Mouse (Mus musculus) midbrain, embryonic 13.5 days (tissue): Measurements from ENCODE around the gene Fbxo6. TPM values are rescaled to one million over a fixed set of nuclear protein-coding genes. Genes with fewer than 3 reads are reported as not detected.
"Not testable (repeated sequence)": the region's sequence is repeated elsewhere in the genome, so short reads cannot be mapped to it uniquely, and the experiment has no call there.

Experiments used
- ATAC-seq: fragments of 200-750 bp; cut with Nextera tagmentation; 2 replicates; pipeline ENCODE4 v1.8.0; 2017; ENCODE audit warnings: mild to moderate bottlenecking, moderate TSS enrichment, moderate library complexity
- H3K27ac ChIP-seq: fragments of 300-500 bp; sonication (generic); 2 replicates; pipeline ENCODE4 v1.5.1; 2015; ENCODE audit warnings: inconsistent platforms, mild to moderate bottlenecking, moderate library complexity
- H3K27me3 ChIP-seq: fragments of 300-500 bp; sonication (generic); 2 replicates; pipeline ENCODE4 v1.6.1; 2015; ENCODE audit warnings: mild to moderate bottlenecking, inconsistent platforms
- H3K36me3 ChIP-seq: fragments of 300-500 bp; sonication (generic); 2 replicates; pipeline ENCODE4 v1.6.1; 2015; ENCODE audit warnings: mild to moderate bottlenecking, inconsistent platforms
- H3K4me1 ChIP-seq: fragments of 300-500 bp; sonication (generic); replicated peaks from 2 replicates; pipeline ENCODE4 v1.6.1; 2015; ENCODE audit warnings: inconsistent platforms
- H3K4me2 ChIP-seq: fragments of 300-500 bp; sonication (generic); replicated peaks from 2 replicates; pipeline ENCODE4 v1.6.1; 2015; ENCODE audit warnings: moderate library complexity, mild to moderate bottlenecking, inconsistent platforms
- H3K4me3 ChIP-seq: fragments of 300-500 bp; sonication (generic); replicated peaks from 2 replicates; pipeline ENCODE4 v1.5.1; 2015; ENCODE audit warnings: mild to moderate bottlenecking, inconsistent platforms
- H3K9ac ChIP-seq: fragments of 300-500 bp; sonication (generic); replicated peaks from 2 replicates; pipeline ENCODE4 v1.6.1; 2015; ENCODE audit warnings: mild to moderate bottlenecking, inconsistent platforms
- H3K9me3 ChIP-seq: fragments of 300-500 bp; sonication (generic); 2 replicates; pipeline ENCODE4 v1.6.1; 2016; ENCODE audit warnings: mild to moderate bottlenecking, inconsistent platforms
- WGBS: fragments of 180-500 bp; shearing (Covaris S2); methylation state at CpG from one replicate; pipeline ENCODE4 v1.1.7; 2015; 5-methylcytosine and 5-hydroxymethylcytosine counted together
- polyA plus RNA-seq: library from polyadenylated mRNA; unstranded; fragments of >200 nt; fragmentation: Nextera tagmentation; extraction: Ambion mirVana; gene quantifications from 2 replicates; pipeline ENCODE4 v1.2.1, GENCODE M21; 2015

Fbxo6 gene
- 15.9 and 19.6 TPM in 2 replicates for polyA plus RNA-seq

DNA sequence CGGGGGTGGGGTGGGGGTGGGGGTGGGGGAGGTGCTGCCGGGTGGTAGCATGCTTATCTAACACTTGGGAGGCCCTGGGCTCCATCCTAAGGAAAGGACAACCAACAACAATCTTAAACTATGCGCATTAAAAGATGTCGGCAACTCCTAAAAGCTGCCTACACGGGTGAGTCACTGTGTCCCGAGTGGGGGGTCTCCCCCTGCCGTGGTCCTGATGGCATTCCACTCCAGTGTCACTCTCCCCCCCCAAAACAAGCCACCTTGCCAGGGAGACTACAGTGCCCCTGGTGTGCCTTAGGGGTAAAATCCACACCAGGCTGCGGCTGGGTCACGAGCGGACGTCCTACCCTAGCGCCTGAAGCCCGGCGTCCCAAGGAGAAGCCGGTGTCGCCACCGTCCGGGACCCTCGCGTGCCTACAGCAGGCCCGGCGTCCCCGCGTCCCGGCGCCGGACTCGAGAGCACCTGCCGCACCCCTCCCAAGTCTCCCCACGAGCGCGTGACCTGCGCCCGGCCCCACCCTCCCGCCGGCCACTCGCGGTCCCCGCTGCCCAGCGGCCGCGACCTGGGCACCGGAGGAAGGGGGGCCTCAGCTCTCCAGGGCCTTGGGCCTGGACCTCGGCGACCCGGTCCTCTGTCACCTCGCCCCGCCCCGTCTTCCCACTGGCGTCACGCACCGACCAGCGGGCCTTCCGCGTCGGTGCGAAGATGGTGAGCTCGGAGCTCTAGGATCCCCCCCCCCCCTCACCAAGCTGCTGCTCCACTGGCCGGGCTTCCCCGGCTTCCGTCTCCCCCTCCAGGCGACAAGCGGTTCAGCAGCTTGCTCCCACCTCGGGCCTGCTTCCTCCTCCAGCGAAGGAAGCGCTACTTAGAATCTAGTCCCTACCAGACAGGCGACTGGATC lies at the start of gene Fbxo6:
Gene Fbxo6, minus strand, starts transcription at position 874 of the 902 bp plus-strand sequence.
- peaks cover 65% of the 10 kb centered on the region for H3K36me3 ChIP-seq
- peak within 1 kb of the TSS; percentile 91 for H3K4me2 ChIP-seq
- no peaks in the 10 kb centered on the region for H3K27me3 ChIP-seq
- ATAC-seq, result peak; percentile 91
- peak within 1 kb of the TSS; percentile 60 for H3K4me3 ChIP-seq
- whole genome bisulfite sequencing, result under 1% methylated on average over 48 of the region's 67 CpGs
- H3K9me3 ChIP-seq, result no peaks in the 10 kb centered on the region
- H3K9ac ChIP-seq, result peak within 1 kb of the TSS; percentile 82
- peak within 1 kb of the TSS; percentile 93 for H3K27ac ChIP-seq
- H3K4me1 ChIP-seq, result peaks cover 18% of the 10 kb centered on the region

DNA sequence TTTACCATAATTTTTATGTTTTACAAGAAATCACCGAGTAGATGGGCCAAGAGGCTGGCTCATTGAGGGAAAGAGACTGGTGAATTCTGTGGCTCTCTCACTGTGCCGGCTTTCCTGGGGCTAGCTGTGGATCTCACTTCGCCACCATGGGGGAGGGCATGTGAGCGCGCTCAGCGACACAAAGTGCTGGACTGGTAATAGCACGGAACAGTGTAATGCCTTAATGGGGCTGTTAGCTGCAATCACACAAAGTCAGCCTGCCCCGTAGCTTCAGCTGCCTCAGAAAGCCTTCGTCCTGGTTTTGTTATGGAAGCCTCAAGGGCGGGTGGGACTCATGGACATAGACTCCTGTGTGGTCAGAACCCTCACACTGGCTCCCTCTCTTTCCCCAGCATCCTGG lies 46.8 kb upstream of the Fbxo6 start:
- peak; percentile 49; the same call in 1 of the 2 replicates for ATAC-seq
- H3K4me3 ChIP-seq, result no peak overlapping the region
- WGBS, result 42% methylated on average over 10 of the region's 10 CpGs

DNA sequence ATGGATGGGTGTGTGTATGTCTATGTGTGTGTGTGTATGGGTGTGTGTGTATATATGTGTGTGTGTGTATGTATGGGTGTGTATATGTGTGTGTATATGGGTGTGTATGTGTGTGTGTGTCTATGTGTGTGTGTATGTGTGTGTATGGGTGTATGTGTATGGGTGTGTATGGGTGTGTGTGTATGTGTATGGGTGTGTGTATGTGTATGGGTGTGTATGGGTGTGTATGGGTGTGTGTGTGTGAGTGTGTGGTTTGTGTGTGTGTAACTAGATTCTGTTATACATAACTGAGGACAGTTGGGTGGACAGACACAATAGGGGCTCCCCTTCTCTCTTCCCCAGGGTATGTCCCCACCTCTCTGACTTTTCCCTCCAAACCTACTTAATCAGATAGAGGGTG lies 42.5 kb upstream of the Fbxo6 start:
- Histone ChIP-seq H3K4me3 (no peak overlapping the region), H3K4me2 (no peak overlapping the region), H3K27me3 (no peaks in the 10 kb centered on the region), H3K36me3 (no peaks in the 10 kb centered on the region), H3K27ac (no peak overlapping the region), H3K9ac (no peak overlapping the region), H3K4me1 (peaks cover 38% of the 10 kb centered on the region), H3K9me3 (no peaks in the 10 kb centered on the region)
- no peak for ATAC-seq

More for the DNA sequence above, 46.8 kb upstream of the Fbxo6 start:
- no peak overlapping the region for H3K9ac ChIP-seq
- no peaks in the 10 kb centered on the region; the same call in 1 of the 2 replicates for H3K9me3 ChIP-seq
- no peaks in the 10 kb centered on the region for H3K27me3 ChIP-seq
- peaks cover 30% of the 10 kb centered on the region for H3K4me1 ChIP-seq
- 0 out of 2 replicates have a peak overlapping the region, but pooled peaks have one; percentile 19 for H3K27ac ChIP-seq
- H3K4me2 ChIP-seq, result no peak overlapping the region
- no peaks in the 10 kb centered on the region for H3K36me3 ChIP-seq

DNA sequence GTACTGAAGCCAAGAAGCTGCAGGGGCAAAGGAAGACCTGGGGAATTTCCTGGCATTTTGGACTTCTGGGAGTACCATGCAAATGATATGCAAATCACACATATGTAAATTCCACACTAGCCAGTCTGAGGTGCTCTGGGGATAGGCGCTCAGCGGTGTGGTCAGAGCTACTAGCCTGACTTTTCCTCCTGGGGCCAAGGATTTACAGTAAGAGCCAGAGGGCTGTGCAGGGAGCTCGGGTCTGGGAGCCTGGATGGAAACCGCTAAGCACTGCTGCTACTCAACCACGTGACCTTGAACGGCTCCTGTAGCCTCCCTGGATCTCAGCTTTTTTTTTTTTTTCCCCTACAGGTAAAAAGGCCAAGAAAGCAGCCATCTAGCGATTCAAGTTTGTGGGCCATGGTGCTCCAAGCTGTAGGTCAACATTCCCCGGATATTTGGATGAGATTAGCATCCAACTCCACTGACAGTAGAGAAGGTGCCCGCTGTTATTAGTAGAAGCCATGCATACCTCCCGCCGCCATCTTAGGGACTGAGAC lies 40.8 kb upstream of the Fbxo6 start:
- peak; percentile 74 for ATAC-seq
- Histone ChIP-seq H3K9me3 (no peaks in the 10 kb centered on the region), H3K4me1 (peaks cover 24% of the 10 kb centered on the region), H3K9ac (no peak overlapping the region), H3K4me3 (no peak overlapping the region), H3K27me3 (peaks cover 4% of the 10 kb centered on the region), H3K27ac (peak overlapping the region; percentile 54; the same call in 1 of the 2 replicates), H3K4me2 (0 out of 2 replicates have a peak overlapping the region, but pooled peaks have one; percentile 2), H3K36me3 (no peaks in the 10 kb centered on the region)
- WGBS, result 36% methylated on average over 11 of the region's 11 CpGs

DNA sequence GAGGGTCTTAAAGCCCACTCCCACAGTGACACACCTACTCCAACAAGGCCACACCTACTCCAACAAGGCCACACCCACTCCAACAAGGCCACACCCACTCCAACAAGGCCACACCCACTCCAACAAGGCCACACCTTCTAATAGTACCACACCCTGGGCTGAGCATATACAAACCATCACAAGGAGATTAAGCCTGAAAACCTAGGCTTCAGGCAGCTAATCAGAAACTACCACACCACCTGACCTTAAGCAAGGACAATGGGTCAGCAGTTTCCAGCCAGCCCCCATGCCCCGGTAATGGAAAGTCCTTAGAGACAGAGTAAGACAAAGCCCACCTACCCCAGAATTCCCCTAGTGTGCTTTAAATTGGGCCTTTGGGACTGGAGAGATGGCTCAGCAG lies 36.8 kb upstream of the Fbxo6 start:
- H3K4me2 ChIP-seq, H3K9me3 ChIP-seq, H3K27ac ChIP-seq, H3K36me3 ChIP-seq, H3K9ac ChIP-seq, H3K4me3 ChIP-seq, ATAC-seq: not testable (repeated sequence)
- 95% methylated on average over 1 of the region's 1 CpGs for WGBS
- Histone ChIP-seq H3K27me3 (peaks cover 12% of the 10 kb centered on the region), H3K4me1 (peaks cover 23% of the 10 kb centered on the region)

DNA sequence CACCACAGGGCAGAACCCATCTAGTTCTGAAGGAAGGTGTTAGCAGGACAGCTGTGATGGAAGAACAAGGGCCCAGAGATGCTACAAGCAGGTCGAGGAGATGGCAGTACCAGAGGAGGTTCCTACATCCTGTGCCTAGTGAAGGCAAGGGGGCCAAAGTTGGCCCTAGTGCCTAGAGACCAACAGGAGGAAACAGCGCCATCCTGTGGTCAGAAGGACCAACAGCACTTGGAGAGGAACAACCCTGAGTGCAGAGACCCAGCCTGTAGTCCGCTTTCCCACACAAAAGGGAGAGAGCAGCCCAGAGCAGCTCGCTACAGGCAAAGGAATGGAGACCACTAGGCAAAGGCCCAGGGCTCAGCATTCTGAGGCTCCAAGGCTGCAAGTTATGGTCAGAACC lies 33.9 kb upstream of the Fbxo6 start:
- ATAC-seq, result no peak
- H3K4me2 ChIP-seq, result no peak overlapping the region
- peaks cover 20% of the 10 kb centered on the region for H3K27me3 ChIP-seq
- H3K9ac ChIP-seq, result no peak overlapping the region
- H3K36me3 ChIP-seq, result no peaks in the 10 kb centered on the region
- H3K4me3 ChIP-seq, result no peak overlapping the region
- H3K9me3 ChIP-seq, result no peaks in the 10 kb centered on the region
- WGBS, result 67% methylated on average over 4 of the region's 4 CpGs
- no peak overlapping the region for H3K27ac ChIP-seq
- H3K4me1 ChIP-seq, result peaks cover 13% of the 10 kb centered on the region

DNA sequence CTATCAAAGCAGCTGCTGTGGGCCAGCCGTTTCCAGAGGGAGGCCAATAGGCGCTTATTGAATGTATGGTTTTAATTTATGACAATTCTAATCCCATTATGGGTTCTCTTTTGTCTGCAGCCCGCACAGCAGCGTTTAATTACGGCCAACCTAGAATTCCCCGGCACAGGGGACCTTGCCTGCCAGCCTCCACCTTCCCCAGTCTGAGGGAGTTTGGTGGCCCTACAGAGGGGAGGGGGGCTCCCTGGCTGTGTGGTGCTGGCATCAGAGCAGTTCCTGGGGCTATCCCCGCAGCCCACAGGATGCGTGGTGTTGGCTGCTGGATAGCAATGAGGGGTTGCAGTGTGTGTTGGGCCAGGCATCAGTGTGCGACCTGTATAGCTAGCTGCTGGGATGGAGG lies 32.6 kb upstream of the Fbxo6 start:
- Histone ChIP-seq H3K4me2 (no peak overlapping the region), H3K9ac (no peak overlapping the region), H3K36me3 (no peaks in the 10 kb centered on the region), H3K27ac (0 out of 2 replicates have a peak overlapping the region, but pooled peaks have one; percentile 21), H3K4me1 (peaks cover 13% of the 10 kb centered on the region), H3K9me3 (no peaks in the 10 kb centered on the region), H3K27me3 (peaks cover 30% of the 10 kb centered on the region), H3K4me3 (no peak overlapping the region)
- 25% methylated on average over 9 of the region's 9 CpGs for WGBS
- peak; percentile 73 for ATAC-seq

DNA sequence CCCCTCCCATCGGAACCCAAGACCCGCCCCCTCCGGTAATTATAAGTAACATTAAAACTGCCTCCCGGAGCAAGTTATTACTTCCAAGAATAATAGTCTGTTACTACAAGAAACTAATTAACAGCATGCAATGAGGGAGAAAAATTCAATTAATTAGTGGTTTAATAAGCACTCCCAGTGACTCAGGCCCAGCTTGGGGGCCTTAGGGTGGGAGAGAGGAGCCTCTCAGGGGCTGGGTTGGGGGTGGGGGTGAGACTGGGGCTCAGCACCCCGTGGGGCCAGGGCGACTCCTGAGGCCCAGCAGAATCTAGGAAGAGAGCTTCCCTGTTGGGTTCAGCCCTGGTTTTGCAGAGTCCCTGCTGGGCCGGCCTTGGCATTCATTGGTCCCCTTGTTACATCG lies 30.4 kb upstream of the Fbxo6 start:
- Histone ChIP-seq H3K36me3 (no peaks in the 10 kb centered on the region), H3K9ac (no peak overlapping the region), H3K4me1 (peaks cover 18% of the 10 kb centered on the region), H3K4me3 (no peak overlapping the region), H3K27me3 (peaks cover 45% of the 10 kb centered on the region), H3K27ac (no peak overlapping the region), H3K9me3 (no peaks in the 10 kb centered on the region), H3K4me2 (no peak overlapping the region)
- 31% methylated on average over 8 of the region's 8 CpGs for WGBS
- ATAC-seq, result no peak

DNA sequence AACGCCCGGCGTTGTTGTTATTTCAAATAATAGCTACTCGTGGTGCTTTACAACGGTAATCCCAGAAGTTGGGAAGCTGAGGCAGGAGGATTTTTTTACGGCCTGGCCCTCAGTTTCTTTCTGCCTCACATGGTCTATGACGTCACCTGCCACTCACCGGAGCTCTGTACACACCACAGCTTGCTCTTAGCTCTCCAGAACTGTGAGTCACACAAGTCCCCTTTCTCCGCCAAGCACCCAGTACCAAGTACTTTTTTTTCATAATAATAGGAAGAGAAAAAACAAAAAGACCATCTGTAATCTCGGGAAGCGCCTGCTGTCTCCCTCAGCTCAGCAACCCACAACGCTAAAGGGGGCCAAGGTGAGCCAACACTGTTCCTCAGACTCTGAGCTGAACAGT lies 29.5 kb upstream of the Fbxo6 start:
- ATAC-seq, result no peak
- H3K27me3 ChIP-seq, result peaks cover 51% of the 10 kb centered on the region
- 88% methylated on average over 12 of the region's 12 CpGs for WGBS
- peaks cover 20% of the 10 kb centered on the region for H3K4me1 ChIP-seq
- no peak overlapping the region for H3K4me2 ChIP-seq
- H3K36me3 ChIP-seq, result no peaks in the 10 kb centered on the region
- no peaks in the 10 kb centered on the region for H3K9me3 ChIP-seq
- no peak overlapping the region for H3K4me3 ChIP-seq
- H3K27ac ChIP-seq, result no peak overlapping the region
- H3K9ac ChIP-seq, result no peak overlapping the region

DNA sequence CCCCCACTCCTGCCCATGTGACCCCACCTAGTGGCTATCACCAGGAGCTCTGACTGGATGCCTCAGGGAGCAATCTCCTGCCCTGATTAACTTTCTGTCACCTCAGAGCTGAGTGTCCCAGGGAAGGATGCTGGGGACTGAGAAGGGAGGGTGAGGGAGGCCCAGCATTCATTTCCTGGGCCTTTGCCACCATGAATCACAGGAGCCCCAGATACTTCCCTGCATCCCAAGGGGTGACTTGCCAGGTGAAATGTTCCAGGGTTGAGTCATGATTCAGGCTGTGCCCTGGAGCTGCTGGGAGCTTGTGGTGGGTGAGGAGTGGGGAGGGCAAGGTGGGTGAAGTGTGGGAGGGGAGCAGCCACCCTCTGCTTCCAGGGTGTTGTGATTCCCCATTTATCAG lies 25.8 kb upstream of the Fbxo6 start:
- Histone ChIP-seq H3K9me3 (no peaks in the 10 kb centered on the region), H3K4me1 (peaks cover 48% of the 10 kb centered on the region), H3K9ac (no peak overlapping the region), H3K4me2 (no peak overlapping the region), H3K27ac (no peak overlapping the region), H3K4me3 (no peak overlapping the region), H3K36me3 (no peaks in the 10 kb centered on the region), H3K27me3 (peaks cover 70% of the 10 kb centered on the region)
- no peak for ATAC-seq

DNA sequence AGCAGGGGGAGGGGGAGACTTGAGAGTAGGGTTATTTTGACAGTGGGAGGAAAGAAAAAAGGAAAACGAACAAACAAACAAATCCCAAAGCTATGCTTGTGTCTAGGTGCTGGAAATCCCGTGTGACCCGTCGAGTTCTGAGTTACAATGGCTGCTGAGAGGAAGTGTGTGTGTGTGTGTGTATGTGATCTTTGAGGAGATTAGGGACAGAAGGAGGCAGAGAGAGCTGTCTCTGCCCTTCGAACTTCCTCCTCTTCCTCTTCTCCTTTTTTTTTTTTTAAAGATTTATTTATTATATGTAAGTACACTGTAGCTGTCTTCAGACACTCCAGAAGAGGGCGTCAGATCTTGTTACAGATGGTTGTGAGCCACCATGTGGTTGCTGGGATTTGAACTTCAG lies 24.7 kb upstream of the Fbxo6 start:
- not testable (repeated sequence) for H3K4me3 ChIP-seq, H3K9ac ChIP-seq, ATAC-seq, H3K27ac ChIP-seq, H3K4me2 ChIP-seq, H3K9me3 ChIP-seq, H3K36me3 ChIP-seq
- WGBS, result 85% methylated on average over 5 of the region's 6 CpGs
- Histone ChIP-seq H3K27me3 (peaks cover 76% of the 10 kb centered on the region), H3K4me1 (peaks cover 46% of the 10 kb centered on the region)

DNA sequence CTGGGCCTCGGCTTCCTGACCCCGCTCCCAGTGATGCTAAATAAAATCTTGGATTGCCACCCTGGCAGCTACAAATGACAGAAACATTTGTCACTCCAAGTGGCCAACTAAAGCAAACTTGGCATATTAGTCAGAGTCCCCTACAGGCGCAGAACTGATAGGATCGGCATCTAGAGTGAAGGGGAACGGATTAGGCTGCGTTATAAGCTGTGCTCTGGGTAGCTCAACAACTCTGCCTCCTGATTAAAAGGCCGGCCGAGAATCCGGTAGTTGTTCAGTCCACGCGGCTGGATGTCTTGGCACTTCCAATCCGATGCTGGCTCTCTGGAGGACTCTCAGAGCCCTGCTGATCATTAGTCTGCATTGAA lies 22.5 kb upstream of the Fbxo6 start:
- Histone ChIP-seq H3K9ac (no peak overlapping the region), H3K4me3 (peak overlapping the region; percentile 18), H3K4me2 (peak overlapping the region; percentile 43), H3K36me3 (no peaks in the 10 kb centered on the region), H3K4me1 (peaks cover 55% of the 10 kb centered on the region), H3K27me3 (peaks cover 76% of the 10 kb centered on the region), H3K9me3 (no peaks in the 10 kb centered on the region), H3K27ac (peak overlapping the region; percentile 88)
- ATAC-seq, result peak; percentile 8; the same call in 1 of the 2 replicates
- 1% methylated on average over 12 of the region's 12 CpGs for WGBS
